Mouse (Mus musculus) midbrain, embryonic 16.5 days (tissue): ENCODE data around the gene Wasf1. TPM values are rescaled to one million over a fixed set of nuclear protein-coding genes. Genes with fewer than 3 reads are reported as not detected.
A peak's percentile ranks its signal among the peaks of the same experiment; 100 is the strongest.

Source experiments
- ATAC-seq: fragments of 200-750 bp; cut with Nextera tagmentation; 2 replicates; pipeline ENCODE4 v1.8.0; 2017; ENCODE audit warnings: moderate TSS enrichment
- H3K27ac ChIP-seq: fragments of 300-500 bp; sonication (generic); 2 replicates; pipeline ENCODE4 v1.5.1; 2014; ENCODE audit warnings: mild to moderate bottlenecking, low read length, mixed read lengths
- H3K27me3 ChIP-seq: fragments of 300-500 bp; sonication (generic); 2 replicates; pipeline ENCODE4 v1.6.1; 2014; ENCODE audit warnings: low read depth, low read length, mixed read lengths; ENCODE audit not compliant: control insufficient read depth, insufficient read depth
- H3K36me3 ChIP-seq: fragments of 300-500 bp; sonication (generic); 2 replicates; pipeline ENCODE4 v1.6.1; 2014; ENCODE audit warnings: mild to moderate bottlenecking, low read length, moderate library complexity, mixed read lengths; ENCODE audit not compliant: control insufficient read depth, insufficient read depth
- H3K4me1 ChIP-seq: fragments of 300-500 bp; sonication (generic); 2 replicates; pipeline ENCODE4 v1.6.1; 2014; ENCODE audit warnings: mild to moderate bottlenecking, low read length, mixed read lengths; ENCODE audit not compliant: control insufficient read depth, insufficient read depth
- H3K4me2 ChIP-seq: fragments of 300-500 bp; sonication (generic); 2 replicates; pipeline ENCODE4 v1.6.1; 2014; ENCODE audit warnings: mild to moderate bottlenecking, low read length, mixed read lengths
- H3K4me3 ChIP-seq: fragments of 300-500 bp; sonication (generic); 2 replicates; pipeline ENCODE4 v1.5.1; 2014; ENCODE audit warnings: low read depth, mild to moderate bottlenecking, low read length, moderate library complexity, mixed read lengths
- H3K9ac ChIP-seq: fragments of 300-500 bp; sonication (generic); 2 replicates; pipeline ENCODE4 v1.6.1; 2014; ENCODE audit warnings: low read depth, low read length, mixed read lengths
- H3K9me3 ChIP-seq: fragments of 300-500 bp; sonication (generic); replicated peaks from 2 replicates; pipeline ENCODE4 v1.6.1; 2014; ENCODE audit warnings: mild to moderate bottlenecking, low read length, mixed read lengths; ENCODE audit not compliant: control insufficient read depth, poor library complexity, severe bottlenecking
- WGBS: fragments of 180-500 bp; shearing (Covaris S2); extraction: QIAGEN DNeasy Blood & Tissue Kit; methylation state at CpG from one replicate; pipeline ENCODE4 v1.1.7; 2014; 5-methylcytosine and 5-hydroxymethylcytosine counted together
- polyA plus RNA-seq: library from polyadenylated mRNA; unstranded; fragments of >200 nt; fragmentation: Nextera tagmentation; extraction: Ambion mirVana; gene quantifications from 2 replicates; pipeline ENCODE4 v1.2.1, GENCODE M21; 2015

Wasf1 gene
- 126 and 136 TPM in 2 replicates for polyA plus RNA-seq

DNA sequence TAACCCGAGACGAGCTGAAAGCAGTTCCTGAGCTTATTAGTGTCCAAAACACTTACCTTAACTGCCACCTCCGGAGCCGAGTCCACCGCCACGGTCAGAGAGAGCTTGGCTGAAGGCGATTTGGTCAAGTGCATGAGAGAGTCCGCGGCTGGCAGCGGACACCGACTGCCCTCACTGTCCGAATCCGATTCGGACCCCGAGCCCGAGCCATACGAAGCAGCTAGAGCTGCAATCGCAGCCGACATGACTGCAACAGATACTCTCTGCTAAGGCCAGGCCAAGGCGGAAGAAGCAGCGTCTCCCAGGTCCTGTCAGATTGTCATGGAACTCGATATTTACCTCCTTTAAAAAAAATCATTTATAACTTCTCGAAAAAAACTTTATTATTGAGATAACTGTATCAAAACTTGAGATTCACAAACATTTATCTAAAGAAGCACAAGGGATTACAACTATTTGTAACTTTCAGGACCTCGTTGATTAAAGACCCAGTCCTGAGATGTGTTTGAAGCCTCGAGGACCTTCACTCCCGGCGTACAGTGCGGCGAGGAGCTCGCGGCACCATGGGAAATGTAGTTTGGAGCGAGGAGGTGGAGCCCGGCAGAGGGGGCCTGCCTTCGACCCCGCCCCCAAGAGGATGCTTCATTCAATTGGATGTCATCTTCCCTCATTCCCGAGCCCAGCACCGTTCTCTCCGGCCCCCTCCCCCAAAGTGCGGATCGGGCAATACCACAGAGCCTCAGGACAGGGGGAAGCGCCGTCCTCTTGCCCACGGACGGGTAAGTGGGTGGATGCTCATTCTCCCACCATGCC, at the start of gene Wasf1, which contains the start of gene Cdc40:
Wasf1 (plus strand) TSS at position 645 of the 813 bp plus-strand sequence.
Cdc40 (minus strand) TSS at position 481 of the 813 bp plus-strand sequence.
- peak; percentile 96 for ATAC-seq

GRCm38 (mm10) chr10:40840086-40840485, 43.2 kb upstream of the Wasf1 start:
- H3K9ac ChIP-seq = no peak overlapping the region
- no peak overlapping the region for H3K4me2 ChIP-seq
- peaks cover 21% of the 10 kb centered on the region for H3K36me3 ChIP-seq
- WGBS = 90% methylated on average over 5 of the region's 5 CpGs
- H3K4me1 ChIP-seq = peaks cover 2% of the 10 kb centered on the region; the same call in 1 of the 2 replicates
- no peak overlapping the region for H3K4me3 ChIP-seq
- H3K9me3 ChIP-seq = no peaks in the 10 kb centered on the region
- no peak for ATAC-seq
- H3K27ac ChIP-seq = no peak overlapping the region
- H3K27me3 ChIP-seq = no peaks in the 10 kb centered on the region

More for the DNA sequence above, at the start of gene Wasf1, which contains the start of gene Cdc40:
- 0 out of 2 replicates have a peak, but pooled peaks cover 2% of the 10 kb centered on the region for H3K36me3 ChIP-seq
- H3K27me3 ChIP-seq = no peaks in the 10 kb centered on the region
- H3K4me1 ChIP-seq = peaks cover 23% of the 10 kb centered on the region
- H3K4me3 ChIP-seq = peak within 1 kb of the TSS; percentile 91
- peak within 1 kb of the TSS; percentile 96 for H3K9ac ChIP-seq
- under 1% methylated on average over 44 of the region's 44 CpGs for WGBS
- H3K27ac ChIP-seq = peak within 1 kb of the TSS; percentile 99
- H3K9me3 ChIP-seq = no peaks in the 10 kb centered on the region
- peak within 1 kb of the TSS; percentile 62 for H3K4me2 ChIP-seq

- H3K36me3 ChIP-seq = peaks cover 31% of the 10 kb centered on the region
- H3K27me3 ChIP-seq = no peaks in the 10 kb centered on the region
- 0 out of 2 replicates have a peak, but pooled peaks have one; percentile 36 for ATAC-seq
- 0 out of 2 replicates have a peak overlapping the region, but pooled peaks have one; percentile 28 for H3K27ac ChIP-seq
- 70% methylated on average over 5 of the region's 5 CpGs for WGBS
- H3K4me1 ChIP-seq = peaks cover 2% of the 10 kb centered on the region; the same call in 1 of the 2 replicates
- H3K4me2 ChIP-seq = no peak overlapping the region
- no peak overlapping the region for H3K4me3 ChIP-seq
- no peaks in the 10 kb centered on the region for H3K9me3 ChIP-seq
- no peak overlapping the region for H3K9ac ChIP-seq
Observed at GRCm38 (mm10) chr10:40843841-40844240, 39.4 kb upstream of the Wasf1 start.

GRCm38 (mm10) chr10:40844546-40844945, 38.7 kb upstream of the Wasf1 start:
- Histone ChIP-seq H3K27me3 (no peaks in the 10 kb centered on the region), H3K27ac (0 out of 2 replicates have a peak overlapping the region, but pooled peaks have one; percentile 22), H3K4me1 (peaks cover 2% of the 10 kb centered on the region; the same call in 1 of the 2 replicates), H3K9me3 (no peaks in the 10 kb centered on the region), H3K36me3 (peaks cover 31% of the 10 kb centered on the region), H3K9ac (no peak overlapping the region), H3K4me2 (no peak overlapping the region), H3K4me3 (no peak overlapping the region)
- ATAC-seq = 0 out of 2 replicates have a peak, but pooled peaks have one; percentile 36
- WGBS = 74% methylated on average over 10 of the region's 10 CpGs

- H3K9me3 ChIP-seq = no peaks in the 10 kb centered on the region
- no peaks in the 10 kb centered on the region for H3K27me3 ChIP-seq
- no peak overlapping the region for H3K4me2 ChIP-seq
- WGBS = 93% methylated on average over 6 of the region's 6 CpGs
- no peak overlapping the region for H3K9ac ChIP-seq
- peaks cover 28% of the 10 kb centered on the region for H3K36me3 ChIP-seq
- no peak overlapping the region for H3K4me3 ChIP-seq
- peaks cover 2% of the 10 kb centered on the region; the same call in 1 of the 2 replicates for H3K4me1 ChIP-seq
- ATAC-seq = no peak
- H3K27ac ChIP-seq = no peak overlapping the region
Observed at GRCm38 (mm10) chr10:40845626-40846025, 37.6 kb upstream of the Wasf1 start.

- Histone ChIP-seq H3K9me3 (no peaks in the 10 kb centered on the region), H3K27me3 (no peaks in the 10 kb centered on the region), H3K9ac (no peak overlapping the region), H3K4me1 (peaks cover 2% of the 10 kb centered on the region; the same call in 1 of the 2 replicates), H3K27ac (no peak overlapping the region), H3K36me3 (peaks cover 21% of the 10 kb centered on the region), H3K4me3 (no peak overlapping the region), H3K4me2 (no peak overlapping the region)
- 96% methylated on average over 10 of the region's 10 CpGs for WGBS
- no peak for ATAC-seq
Observed at GRCm38 (mm10) chr10:40847176-40847874, 36.0 kb upstream of the Wasf1 start.

DNA sequence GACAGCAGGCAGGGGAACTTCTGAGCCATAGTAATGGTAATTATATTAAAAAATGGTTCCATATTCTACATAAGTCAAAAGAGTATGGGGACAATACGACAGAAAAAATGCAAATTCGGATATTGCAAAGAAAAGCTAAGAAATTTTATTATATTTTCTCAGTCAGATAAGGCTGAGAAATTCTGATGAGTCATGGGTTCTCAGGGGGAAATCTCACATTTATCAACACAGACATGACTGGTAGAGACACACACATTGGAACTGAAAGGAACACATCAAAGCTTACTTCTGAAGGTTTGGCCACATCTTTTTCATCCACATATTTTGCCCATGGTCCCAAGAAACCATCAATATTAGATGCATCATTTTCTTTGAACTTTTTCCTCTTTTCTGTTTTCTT, 32.6 kb upstream of the Wasf1 start:
- no peak for ATAC-seq
- Histone ChIP-seq H3K4me1 (no peaks in the 10 kb centered on the region), H3K4me2 (no peak overlapping the region), H3K27ac (no peak overlapping the region), H3K36me3 (peaks cover 12% of the 10 kb centered on the region), H3K9me3 (no peaks in the 10 kb centered on the region), H3K4me3 (no peak overlapping the region), H3K27me3 (no peaks in the 10 kb centered on the region), H3K9ac (no peak overlapping the region)
- WGBS = 91% methylated on average over 2 of the region's 2 CpGs

DNA sequence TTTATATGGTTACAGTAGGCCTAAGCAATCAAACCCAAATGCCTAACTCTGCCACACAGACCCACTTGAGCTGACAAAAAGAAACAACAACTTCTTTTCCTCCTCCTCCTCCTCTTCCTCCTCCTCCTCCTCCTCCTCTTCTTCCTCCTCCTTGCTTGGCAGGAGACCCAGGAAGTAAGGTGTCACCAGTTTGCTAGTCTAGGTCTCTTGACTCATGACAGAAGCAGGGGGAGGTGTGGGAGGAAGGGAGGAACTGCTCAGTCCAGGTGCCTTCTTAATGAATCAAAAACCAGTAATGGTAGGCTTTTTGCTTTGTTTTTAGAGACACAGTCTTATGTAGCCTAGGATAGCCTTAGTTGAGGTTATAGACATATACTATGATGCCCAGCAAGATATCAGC, 32.1 kb upstream of the Wasf1 start:
- no peak for ATAC-seq
- no peak overlapping the region for H3K4me2 ChIP-seq
- no peak overlapping the region for H3K4me3 ChIP-seq

More for the DNA sequence above, 32.1 kb upstream of the Wasf1 start:
- Histone ChIP-seq H3K36me3 (peaks cover 12% of the 10 kb centered on the region), H3K4me1 (no peaks in the 10 kb centered on the region), H3K27me3 (no peaks in the 10 kb centered on the region), H3K27ac (no peak overlapping the region), H3K9me3 (no peaks in the 10 kb centered on the region), H3K9ac (no peak overlapping the region)
